Mouse (Mus musculus) heart, postnatal 0 days (tissue): ENCODE measurements around the gene Ctdnep1.

Source experiments
- CTCF ChIP-seq: IDR thresholded peaks from 2 replicates; pipeline ENCODE4 v1.5.1; 2016; ENCODE audit warnings: antibody characterized with exemption, control low read depth, low read depth
- EP300 ChIP-seq: IDR thresholded peaks from 2 replicates; pipeline ENCODE4 v1.6.1; 2016; ENCODE audit warnings: antibody characterized with exemption, low read depth

GRCm38 (mm10) chr11:69940962-69941361 is 40.0 kb upstream of the Ctdnep1 start:
- TF ChIP-seq EP300 (no peak), CTCF (no peak)
